Mouse (Mus musculus): ENCODE measurements around the gene Tmem178b.

The Tmem178b gene

DNA sequence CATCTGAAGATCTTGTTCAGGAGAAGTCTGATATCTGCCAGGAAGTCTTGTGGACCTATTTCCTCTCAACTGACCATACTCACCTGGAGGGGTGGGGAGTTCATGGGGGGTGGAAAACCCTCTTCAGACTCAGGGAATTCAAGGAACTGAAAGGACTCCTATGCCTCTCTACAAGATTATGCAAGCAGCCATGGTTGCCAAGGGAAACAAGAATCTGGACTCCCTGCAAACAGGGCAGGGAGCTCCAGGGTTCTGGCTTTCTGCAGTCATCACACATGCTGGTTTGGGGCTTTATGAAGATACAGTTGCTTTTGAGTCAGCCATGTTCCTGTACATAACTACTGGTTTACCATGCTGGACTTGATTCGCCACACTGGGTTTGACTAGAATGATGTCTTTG is 390.6 kb downstream of the Tmem178b start:
- DNase-seq (ENCODE audit: low spot score in 2 of 2) = no peak

GRCm38 (mm10) chr6:40300707-40301106 is 427.6 kb downstream of the Tmem178b start:
- no peak for DNase-seq (ENCODE audit: low spot score in 2 of 2)

- DNase-seq (ENCODE audit: low spot score in 2 of 2) = peak; percentile 63 to 78
These were observed 430.3 kb downstream of the Tmem178b start for GRCm38 (mm10) chr6:40303379-40303778.
